Mouse (Mus musculus) small intestine, adult 2 months (tissue): ENCODE data around the gene Fbln1.

Experiments used
- CTCF ChIP-seq: fragments of 200-500 bp; IDR thresholded peaks from 2 replicates; pipeline ENCODE4 v1.5.1; 2012; ENCODE audit warnings: low read depth, mild to moderate bottlenecking, control low read depth, inconsistent platforms, low read length, moderate library complexity, mixed read lengths; ENCODE audit not compliant: insufficient replicate concordance, insufficient read length; ENCODE audit errors: extremely low read depth
- POLR2A ChIP-seq: fragments of 200-500 bp; IDR thresholded peaks from 2 replicates; pipeline ENCODE4 v1.6.1; 2012; ENCODE audit warnings: low read depth, mild to moderate bottlenecking, control low read depth, inconsistent platforms, low read length, moderate library complexity

- TF ChIP-seq CTCF (peak; percentile 69; the same call in 1 of the 2 replicates), POLR2A (no peak)
Measured at GRCm38 (mm10) chr15:85257775-85258429, 52.2 kb downstream of the Fbln1 start.
